Mouse (Mus musculus) kidney, adult 18-20 months (tissue): ENCODE results near the gene Ano1.

Experiments
- DNase-seq: peaks from one replicate; pipeline ENCODE4 v3.0.0; 2021

Gene Ano1

DNA sequence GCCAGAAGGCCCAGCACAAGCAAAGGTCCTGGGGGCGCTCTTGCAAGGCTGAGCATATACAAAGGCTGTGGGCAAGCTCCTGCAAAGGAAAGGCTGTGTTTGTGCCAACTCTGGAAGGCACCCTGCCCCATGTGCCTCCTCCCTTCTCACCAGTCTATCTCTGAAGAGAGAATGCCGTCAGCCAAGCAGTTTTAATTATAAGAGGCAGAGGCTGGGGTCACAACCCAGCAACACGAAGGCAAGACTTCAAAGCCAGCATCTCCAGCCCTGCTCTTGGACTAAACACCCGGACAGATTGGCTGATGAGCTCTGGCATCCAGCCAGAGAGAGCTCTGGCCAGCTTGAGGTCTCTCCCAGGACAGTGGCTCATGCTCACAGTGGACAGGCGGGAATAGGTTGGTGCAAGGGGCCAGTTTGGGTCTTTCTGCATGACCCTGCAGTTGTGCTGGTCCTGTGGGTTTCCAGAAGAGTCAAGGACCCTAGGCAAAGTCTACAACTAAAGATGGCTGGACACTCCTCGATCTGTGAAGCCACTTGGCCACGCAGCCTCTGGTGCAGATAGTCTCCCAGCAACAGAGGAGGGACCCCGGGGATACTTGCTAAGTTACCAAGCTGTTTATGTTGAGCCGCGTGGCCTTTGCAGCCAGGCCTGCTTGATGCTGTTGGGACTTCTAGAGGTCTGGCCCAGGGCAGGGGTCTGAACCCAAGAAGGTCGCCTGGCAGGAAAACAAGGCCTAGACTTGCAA lies 12.9 kb upstream of the Ano1 start:
- peak; percentile 25 for DNase-seq

- DNase-seq, result no peak
These were observed 12.2 kb upstream of the Ano1 start for GRCm38 (mm10) chr7:144764013-144764412.

- DNase-seq, result no peak
These were observed 10.9 kb upstream of the Ano1 start for GRCm38 (mm10) chr7:144762496-144763235.

GRCm38 (mm10) chr7:144760228-144760627 lies 8.5 kb upstream of the Ano1 start:
- no peak for DNase-seq

DNA sequence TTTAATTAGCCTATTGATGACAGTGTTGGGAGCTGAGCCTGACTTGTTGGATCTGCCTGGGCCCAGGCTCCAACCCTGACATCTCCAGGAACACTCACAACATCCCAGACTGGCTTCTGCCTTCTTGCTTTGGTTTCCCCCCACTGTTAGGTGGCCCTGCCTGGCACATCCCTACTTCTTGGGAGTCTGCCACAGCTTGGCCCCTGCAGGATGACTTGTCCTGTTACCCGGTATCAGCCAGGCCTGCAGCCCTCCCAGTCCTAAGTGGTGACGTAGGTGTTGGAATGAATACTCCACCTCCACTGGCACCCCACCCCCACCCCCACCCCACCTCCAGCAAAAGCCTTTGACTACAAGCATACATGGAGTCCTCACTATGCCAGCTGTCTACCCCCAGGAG lies 7.7 kb upstream of the Ano1 start:
- no peak for DNase-seq

DNA sequence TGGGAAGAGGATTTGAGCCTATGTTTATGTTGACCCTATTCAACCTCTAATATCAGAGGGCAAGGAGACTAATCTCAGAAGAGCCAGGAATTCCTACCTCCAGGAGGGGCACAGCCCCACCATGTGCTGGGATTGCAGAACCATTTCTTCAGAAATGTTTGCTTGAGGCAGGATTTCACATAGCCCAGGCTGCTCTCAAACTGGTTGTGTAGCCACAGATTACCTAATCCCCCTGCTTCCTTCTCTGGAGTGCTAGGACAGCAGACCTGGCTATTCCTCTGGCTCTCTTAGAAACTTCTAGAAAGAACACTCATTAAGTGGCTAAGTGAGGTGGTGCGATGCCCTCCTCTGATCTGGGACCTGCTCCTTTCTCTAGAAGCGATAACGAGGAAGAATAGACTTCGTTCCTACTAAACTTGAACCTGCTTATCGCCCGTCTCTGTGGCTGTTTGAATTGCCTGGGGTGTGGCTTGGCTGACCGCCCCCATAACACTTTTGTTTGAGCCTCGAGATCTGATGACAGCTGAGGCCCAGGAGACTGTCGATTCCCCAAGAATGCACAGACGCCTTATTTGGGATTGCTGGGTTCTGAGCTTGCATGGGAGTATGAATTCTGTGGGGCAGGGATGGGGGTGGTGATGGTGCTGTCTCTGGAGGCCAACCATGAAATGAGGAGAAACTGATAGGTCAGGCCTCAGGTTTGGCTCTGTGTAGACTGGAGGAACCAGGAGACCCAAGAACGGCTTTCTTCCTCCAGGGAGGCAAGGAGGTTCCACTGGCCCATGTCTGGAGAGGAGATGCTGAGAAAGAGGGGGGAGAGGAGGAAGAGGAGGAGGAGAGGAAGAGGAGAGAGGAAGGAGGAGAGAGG lies 4.0 kb upstream of the Ano1 start:
- no peak for DNase-seq

GRCm38 (mm10) chr7:144754722-144755121 lies 2.9 kb upstream of the Ano1 start:
- DNase-seq, result no peak

GRCm38 (mm10) chr7:144753657-144754031 lies 1.9 kb upstream of the Ano1 start:
- DNase-seq, result no peak

DNA sequence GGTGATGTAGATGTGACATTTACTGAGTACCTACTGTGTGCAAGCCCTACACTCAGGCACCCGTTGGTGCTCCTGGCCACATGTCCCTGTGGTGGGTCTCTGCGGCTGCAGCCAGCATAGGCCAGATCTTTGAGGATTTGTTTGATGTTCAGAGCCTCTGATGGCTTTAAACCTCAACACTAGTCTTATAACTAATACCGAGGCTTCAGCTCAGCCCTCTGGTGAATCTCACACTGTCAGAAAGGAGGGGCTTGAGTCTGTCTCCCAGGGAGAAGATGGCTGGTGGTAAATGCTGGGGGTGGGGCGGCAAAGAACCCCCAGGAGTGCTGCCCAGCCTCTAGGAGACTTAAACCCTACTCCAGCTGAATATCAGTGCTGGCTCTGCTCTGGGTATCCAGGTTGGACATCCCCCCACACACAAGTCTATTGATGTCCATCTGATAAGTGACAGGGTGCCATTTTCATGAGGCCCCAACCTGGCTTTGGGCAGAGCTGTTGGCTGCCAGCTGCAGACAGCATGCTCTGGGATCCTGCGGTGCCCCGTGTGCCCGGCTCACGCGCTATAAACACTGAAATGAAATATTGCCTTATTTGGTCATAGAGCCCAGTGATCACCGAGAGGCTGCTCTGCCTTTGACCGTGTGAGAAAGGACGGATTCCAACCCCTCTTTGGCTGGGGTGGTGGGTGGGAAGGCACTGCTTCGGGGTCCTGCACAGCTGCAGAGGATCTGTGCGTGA lies 1.3 kb upstream of the Ano1 start:
- no peak for DNase-seq

DNA sequence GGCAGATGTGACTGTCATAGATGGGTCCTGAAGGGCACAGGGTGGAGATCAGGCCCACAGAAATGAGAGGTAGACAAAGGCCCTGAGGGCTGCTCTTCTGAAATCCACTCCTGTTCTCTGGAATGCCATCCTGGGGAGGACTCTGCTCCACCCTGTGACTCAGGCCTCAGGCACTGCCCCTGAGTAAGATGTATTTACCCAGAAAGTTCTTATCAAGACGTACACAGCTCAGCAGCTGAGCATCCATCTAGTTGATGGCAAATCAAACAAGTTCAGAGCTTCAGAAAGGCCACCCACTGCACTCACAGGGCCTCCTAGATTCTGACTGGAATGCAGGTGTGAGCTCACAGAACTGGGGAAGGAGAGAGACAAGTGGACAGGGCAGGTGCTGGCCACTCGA lies 4.0 kb downstream of the Ano1 start:
- DNase-seq, result no peak

GRCm38 (mm10) chr7:144746466-144746865 lies 5.3 kb downstream of the Ano1 start:
- DNase-seq, result no peak

DNA sequence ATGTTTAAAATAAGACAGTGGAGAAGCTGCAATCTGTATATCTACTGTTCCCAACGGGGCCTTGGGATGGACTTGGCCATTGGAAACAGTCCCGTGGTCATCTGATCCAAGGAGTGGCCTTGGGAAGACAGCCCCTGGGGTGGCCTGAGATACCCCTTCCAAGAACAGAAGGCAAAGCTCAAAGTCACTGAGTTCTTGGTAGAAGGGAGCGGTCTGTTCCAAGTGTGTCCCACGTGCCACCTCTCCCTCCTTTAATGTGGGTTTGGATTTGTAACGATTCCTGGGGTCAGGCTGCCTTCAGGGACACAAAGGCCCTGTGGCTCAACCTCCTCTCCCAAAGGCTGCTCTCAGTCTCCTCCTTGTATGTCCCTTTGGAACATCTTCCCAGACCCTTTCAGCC lies 7.9 kb downstream of the Ano1 start:
- no peak for DNase-seq

DNA sequence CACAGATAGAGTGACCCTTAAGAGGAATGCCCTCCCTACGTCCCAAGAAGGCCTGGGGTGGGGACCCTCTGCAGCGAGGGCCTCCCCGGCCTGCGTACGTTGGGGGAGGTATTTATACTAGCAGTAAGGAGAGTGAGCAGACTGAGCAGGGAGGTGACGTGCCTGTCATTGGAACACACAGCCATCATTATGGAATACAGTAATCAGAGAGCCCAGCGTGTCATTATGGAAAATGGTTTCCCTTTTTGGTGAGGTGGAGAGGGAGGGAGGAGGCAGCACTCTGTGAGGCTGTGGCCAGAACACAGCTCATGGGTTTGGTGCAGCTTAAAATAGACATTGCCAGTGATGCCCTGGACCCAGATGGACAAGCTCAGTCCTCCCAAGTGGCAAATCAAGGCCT lies 11.1 kb downstream of the Ano1 start:
- DNase-seq, result no peak

GRCm38 (mm10) chr7:144739810-144740209 lies 12.0 kb downstream of the Ano1 start:
- no peak for DNase-seq

GRCm38 (mm10) chr7:144738357-144738798 lies 13.4 kb downstream of the Ano1 start:
- no peak for DNase-seq

DNA sequence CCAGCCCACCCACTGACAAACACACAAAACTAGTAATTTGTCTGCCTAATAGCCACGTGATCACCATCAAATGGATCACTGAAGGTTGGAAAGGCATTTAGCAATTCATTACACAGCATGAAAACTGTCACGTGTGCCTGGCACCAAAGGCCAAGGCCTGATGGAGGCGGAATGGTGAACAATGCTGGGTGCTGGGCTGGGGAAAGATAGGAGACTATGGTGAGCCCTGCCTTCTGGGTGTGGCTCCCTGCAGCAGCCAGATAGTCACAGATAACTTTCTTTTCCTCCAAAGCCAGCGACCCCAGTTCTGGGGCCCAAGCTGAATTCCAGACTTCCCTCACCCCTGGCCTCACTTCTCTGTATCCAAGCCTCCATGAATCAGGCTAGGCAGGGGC lies 19.9 kb downstream of the Ano1 start:
- no peak for DNase-seq

GRCm38 (mm10) chr7:144731182-144731896 lies 20.4 kb downstream of the Ano1 start:
- DNase-seq, result no peak

GRCm38 (mm10) chr7:144724283-144724682 lies 27.5 kb downstream of the Ano1 start:
- DNase-seq, result no peak

DNA sequence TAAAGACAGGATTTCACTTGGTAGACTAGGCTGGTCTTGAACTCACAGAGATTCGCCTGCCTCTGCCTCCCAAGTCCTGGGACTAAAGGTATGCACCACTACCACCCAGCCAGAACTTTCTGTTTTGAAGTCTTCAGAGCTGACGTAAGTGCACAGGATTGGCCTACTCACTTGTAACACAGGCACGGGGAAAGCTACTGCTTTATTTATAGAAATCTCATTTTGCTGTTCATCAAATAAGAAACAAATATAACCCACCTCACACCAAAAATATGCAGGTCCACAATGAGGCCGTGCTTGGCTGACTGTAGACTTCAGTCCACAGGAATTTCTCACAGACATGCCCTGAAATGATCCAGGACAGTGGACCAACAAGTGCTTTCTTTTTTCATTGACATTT lies 31.8 kb downstream of the Ano1 start:
- no peak for DNase-seq

DNA sequence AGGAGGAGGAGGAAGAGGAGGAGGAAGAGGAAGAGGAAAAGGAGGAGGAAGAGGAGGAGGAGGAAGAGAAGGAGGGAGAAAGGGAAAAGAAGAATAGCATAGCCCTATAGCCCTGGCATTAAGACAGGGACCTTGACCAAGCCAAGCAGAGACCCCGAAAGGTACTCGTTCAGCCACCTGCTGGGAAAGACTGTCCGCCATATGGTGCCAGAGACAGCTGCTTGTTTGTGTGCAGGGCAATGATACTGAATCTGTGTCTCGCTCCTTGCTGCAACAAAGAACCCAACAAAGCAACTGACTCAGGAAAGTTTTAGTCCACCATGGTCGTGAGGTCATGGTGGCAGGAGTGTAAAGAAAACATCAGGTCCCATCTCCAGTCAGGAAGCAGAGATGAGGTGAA lies 34.0 kb downstream of the Ano1 start:
- DNase-seq, result no peak

DNA sequence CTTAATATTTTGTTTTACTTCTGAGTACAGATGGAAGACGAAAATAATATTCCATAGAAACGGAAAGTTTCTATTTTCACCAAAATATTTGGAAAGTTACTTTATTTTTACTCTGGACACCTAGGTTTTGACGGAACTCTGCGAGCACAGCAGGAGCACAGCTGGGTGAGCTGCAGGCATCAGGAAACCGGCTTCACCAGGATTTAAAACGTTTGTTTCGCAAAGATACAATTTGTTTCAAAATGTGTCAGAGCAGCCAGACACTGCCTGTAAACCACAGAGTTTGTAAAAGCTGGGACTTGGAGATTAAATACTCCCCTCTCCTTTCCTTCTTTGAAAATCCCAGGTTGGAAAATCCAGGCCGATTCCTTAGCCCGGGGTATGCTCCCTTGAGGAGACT lies 53.9 kb downstream of the Ano1 start:
- DNase-seq, result no peak
